Mouse (Mus musculus): ENCODE results near the gene Zfp628. TPM values are rescaled to one million over a fixed set of nuclear protein-coding genes. Genes with fewer than 3 reads are reported as not detected.
"Not testable (repeated sequence)": the region's sequence is repeated elsewhere in the genome, so short reads cannot be mapped to it uniquely, and the experiment has no call there.

Gene Zfp628
- total and polyA plus RNA-seq, 3 experiments = 2.5 to 17.6 TPM; not detected in 1

DNA sequence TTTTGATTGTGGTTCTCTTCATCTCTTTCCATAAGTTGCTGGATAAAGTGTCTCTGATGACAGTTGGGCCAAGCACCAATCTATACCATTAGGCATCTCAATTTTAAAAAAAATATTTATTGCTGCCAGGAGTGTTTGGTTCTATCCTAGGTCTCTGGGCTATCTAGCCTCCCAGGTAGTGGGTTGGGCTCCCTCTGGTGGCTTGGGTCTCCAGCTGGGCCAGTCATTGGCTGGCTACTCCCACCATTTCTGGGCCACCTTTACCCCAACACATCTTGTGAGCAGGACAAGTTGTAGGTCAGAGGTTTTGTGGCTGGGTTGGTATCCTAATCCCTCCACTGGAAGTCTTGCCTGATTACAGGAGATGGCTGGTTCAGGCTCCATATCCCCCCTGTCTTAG lies 36.8 kb upstream of the Zfp628 start:
- peak; percentile 18 for DNase-seq (ENCODE audit: low read depth, low spot score)
- no peaks in the 10 kb centered on the region; a peak in 2 of 4 replicates for H3K4me1 ChIP-seq (ENCODE audit: control insufficient read depth in 1 of 2, insufficient read depth in 2 of 2, low read length in 2 of 2)
- no peaks in the 10 kb centered on the region for H3K27me3 ChIP-seq (ENCODE audit: control insufficient read depth in 1 of 2, insufficient read depth in 2 of 2, low read length in 2 of 2)
- no peaks in the 10 kb centered on the region for H3K36me3 ChIP-seq (ENCODE audit: control insufficient read depth in 1 of 2, insufficient read depth in 2 of 2, low read length in 2 of 2)
- no peaks in the 10 kb centered on the region for H3K9me3 ChIP-seq (replicated peaks; ENCODE audit: insufficient read depth, low read length)
- H3K9ac ChIP-seq (ENCODE audit: control insufficient read depth, low read depth, low read length, poor library complexity, severe bottlenecking) = no peak overlapping the region
- TF ChIP-seq USF2 (IDR thresholded peaks at IDR 0.05; ENCODE audit: borderline replicate concordance in 1 of 2, insufficient read depth in 1 of 2, low read depth in 1 of 2, low read length in 2 of 2) = no peak
- no peak for TF ChIP-seq MAZ (IDR thresholded peaks at IDR 0.05; ENCODE audit: low read depth, low read length)
- TF ChIP-seq RAD21 (IDR thresholded peaks at IDR 0.05; ENCODE audit: low read depth, low read length) = peak; percentile 4
- TF ChIP-seq SMC3 (IDR thresholded peaks at IDR 0.05; ENCODE audit: low read depth, low read length) = peak; percentile 43
- TF ChIP-seq CTCF (IDR thresholded peaks at IDR 0.05 in 2 of 3, conservative IDR thresholded peaks at IDR 0.05 in 1 of 3; ENCODE audit: control insufficient read depth in 1 of 3, insufficient read depth in 1 of 3, low read depth in 2 of 3, low read length in 3 of 3, poor library complexity in 1 of 3, severe bottlenecking in 1 of 3) = peak; percentile 11 to 43 (median 40); a peak in 4 of 6 replicates
- H3K4me3 ChIP-seq (ENCODE audit: control insufficient read depth in 1 of 2, insufficient read depth in 1 of 2, low read depth in 2 of 2, low read length in 2 of 2) = no peak overlapping the region; a peak in 1 of 4 replicates
- H3K79me2 ChIP-seq (ENCODE audit: control insufficient read depth, insufficient read depth, low read length, poor library complexity) = peaks cover 4% of the 10 kb centered on the region; the same call in 1 of the 2 replicates
- no peak overlapping the region for H3K27ac ChIP-seq (ENCODE audit: control insufficient read depth, low read depth, low read length)

- H3K9me3 ChIP-seq (replicated peaks; ENCODE audit: insufficient read depth, low read length); H3K4me3 ChIP-seq (ENCODE audit: control insufficient read depth in 1 of 2, insufficient read depth in 1 of 2, low read depth in 2 of 2, low read length in 2 of 2); H3K36me3 ChIP-seq (ENCODE audit: control insufficient read depth in 1 of 2, insufficient read depth in 2 of 2, low read length in 2 of 2); H3K27ac ChIP-seq (ENCODE audit: control insufficient read depth, low read depth, low read length); H3K79me2 ChIP-seq (ENCODE audit: control insufficient read depth, insufficient read depth, low read length, poor library complexity); H3K27me3 ChIP-seq (ENCODE audit: control insufficient read depth in 1 of 2, insufficient read depth in 2 of 2, low read length in 2 of 2); H3K4me1 ChIP-seq (ENCODE audit: control insufficient read depth in 1 of 2, insufficient read depth in 2 of 2, low read length in 2 of 2); H3K9ac ChIP-seq (ENCODE audit: control insufficient read depth, low read depth, low read length, poor library complexity, severe bottlenecking); DNase-seq (ENCODE audit: low read depth, low spot score): not testable (repeated sequence)
Observed at GRCm38 (mm10) chr7:4879036-4879435, 36.0 kb upstream of the Zfp628 start.

DNA sequence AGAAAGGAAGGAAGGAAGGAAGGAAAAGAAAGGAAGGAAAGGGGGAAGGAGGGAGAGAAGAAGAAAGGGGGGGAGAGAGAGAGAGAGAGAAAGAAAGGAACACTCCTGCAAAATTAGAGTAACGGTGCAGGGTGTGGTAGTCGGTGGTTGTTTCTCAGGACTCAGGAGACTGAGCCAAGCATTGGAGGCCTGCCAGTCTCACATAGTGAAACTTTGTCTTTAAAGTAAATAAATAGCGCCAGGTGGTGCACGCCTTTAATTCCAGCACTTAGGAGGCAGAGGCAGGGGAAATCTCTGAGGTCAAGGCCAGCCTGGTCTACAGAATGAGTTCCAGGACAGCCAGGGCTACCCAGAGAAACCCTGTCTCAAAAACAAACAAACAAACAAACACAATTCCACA lies 28.3 kb upstream of the Zfp628 start:
- no peak overlapping the region for H3K27ac ChIP-seq (ENCODE audit: control insufficient read depth, low read depth, low read length)
- no peaks in the 10 kb centered on the region for H3K4me1 ChIP-seq (ENCODE audit: control insufficient read depth in 1 of 2, insufficient read depth in 2 of 2, low read length in 2 of 2)
- no peaks in the 10 kb centered on the region for H3K27me3 ChIP-seq (ENCODE audit: control insufficient read depth in 1 of 2, insufficient read depth in 2 of 2, low read length in 2 of 2)
- no peak for DNase-seq (ENCODE audit: low read depth, low spot score)
- no peaks in the 10 kb centered on the region for H3K79me2 ChIP-seq (ENCODE audit: control insufficient read depth, insufficient read depth, low read length, poor library complexity)
- H3K4me3 ChIP-seq (ENCODE audit: control insufficient read depth in 1 of 2, insufficient read depth in 1 of 2, low read depth in 2 of 2, low read length in 2 of 2) = no peak overlapping the region
- no peak overlapping the region for H3K9ac ChIP-seq (ENCODE audit: control insufficient read depth, low read depth, low read length, poor library complexity, severe bottlenecking)
- no peak for TF ChIP-seq KAT2A (conservative IDR thresholded peaks at IDR 0.05; ENCODE audit: low read depth, low read length)
- no peak for TF ChIP-seq TAL1 (IDR thresholded peaks at IDR 0.05; ENCODE audit: low read length)
- TF ChIP-seq USF1 (IDR thresholded peaks at IDR 0.05; ENCODE audit: low read depth, low read length) = no peak
- no peak for TF ChIP-seq MAFK (IDR thresholded peaks at IDR 0.05; ENCODE audit: borderline replicate concordance, low read depth, low read length)
- TF ChIP-seq CHD2 (IDR thresholded peaks at IDR 0.05; ENCODE audit: low read length) = no peak
- TF ChIP-seq GATA1 (IDR thresholded peaks at IDR 0.05; ENCODE audit: low read depth, low read length) = no peak
- no peak for TF ChIP-seq TBP (IDR thresholded peaks at IDR 0.05; ENCODE audit: low read depth, low read length)
- TF ChIP-seq MYC (IDR thresholded peaks at IDR 0.05; ENCODE audit: low read depth, low read length) = no peak
- TF ChIP-seq POLR2AphosphoS2 (IDR thresholded peaks at IDR 0.05; ENCODE audit: low read length) = no peak
- no peak for TF ChIP-seq ZKSCAN1 (IDR thresholded peaks at IDR 0.05; ENCODE audit: low read depth, low read length)
- no peaks in the 10 kb centered on the region for H3K36me3 ChIP-seq (ENCODE audit: control insufficient read depth in 1 of 2, insufficient read depth in 2 of 2, low read length in 2 of 2)
- no peaks in the 10 kb centered on the region for H3K9me3 ChIP-seq (replicated peaks; ENCODE audit: insufficient read depth, low read length)

Measured in MEL (cell line).